Mouse (Mus musculus) small intestine, adult 2 months (tissue): ENCODE data around the gene Fyttd1.

ENCODE experiments used
- CTCF ChIP-seq: fragments of 200-500 bp; IDR thresholded peaks from 2 replicates; pipeline ENCODE4 v1.5.1; 2012; ENCODE audit warnings: low read depth, mild to moderate bottlenecking, control low read depth, inconsistent platforms, low read length, moderate library complexity, mixed read lengths; ENCODE audit not compliant: insufficient replicate concordance, insufficient read length; ENCODE audit errors: extremely low read depth
- POLR2A ChIP-seq: fragments of 200-500 bp; IDR thresholded peaks from 2 replicates; pipeline ENCODE4 v1.6.1; 2012; ENCODE audit warnings: low read depth, mild to moderate bottlenecking, control low read depth, inconsistent platforms, low read length, moderate library complexity

DNA sequence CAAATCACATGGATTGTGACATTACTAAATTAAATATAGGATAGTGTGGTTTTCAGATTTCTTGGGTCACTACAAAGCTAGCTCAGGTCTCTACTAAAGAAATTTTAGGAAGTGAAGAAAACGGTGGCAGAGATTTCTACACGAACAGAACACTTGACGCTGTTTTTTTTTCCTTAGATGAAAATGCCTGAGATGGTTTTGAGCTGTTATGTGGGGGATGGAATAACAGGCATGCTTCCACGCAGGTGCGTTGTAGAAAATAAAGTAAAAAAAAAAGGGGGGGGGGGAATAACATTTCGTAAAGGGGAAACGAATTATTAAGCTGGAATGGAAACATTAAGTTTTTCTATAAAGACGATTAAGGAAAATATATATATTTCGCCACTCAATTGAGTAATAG, 469 bp upstream of the Fyttd1 start:
- TF ChIP-seq CTCF (no peak), POLR2A (no peak)
